Mouse (Mus musculus): Measurements from ENCODE around the gene Syne3. TPM values are rescaled to one million over a fixed set of nuclear protein-coding genes. Genes with fewer than 3 reads are reported as not detected.
A peak's percentile ranks its signal among the peaks of the same experiment; 100 is the strongest.

The Syne3 gene
- polyA plus RNA-seq, 1 experiment from 2014 or later, result 0.31 TPM

- WGBS, result 71% methylated on average over 8 of the region's 8 CpGs
These were observed 11.9 kb upstream of the Syne3 start for GRCm38 (mm10) chr12:105021441-105022069.

GRCm38 (mm10) chr12:105019359-105020219, 10.0 kb upstream of the Syne3 start:
- Histone ChIP-seq H3K4me3 (ENCODE audit: low read depth, low read length) (no peak overlapping the region), H3K9ac (ENCODE audit: low read length) (no peak overlapping the region), H3K4me1 (ENCODE audit: control insufficient read depth, insufficient read depth, low read length) (no peaks in the 10 kb centered on the region; the same call in 1 of the 2 replicates), H3K36me3 (ENCODE audit: control insufficient read depth, insufficient read depth, low read length) (no peaks in the 10 kb centered on the region), H3K4me2 (ENCODE audit: low read depth, severe bottlenecking) (no peak overlapping the region), H3K27me3 (ENCODE audit: control insufficient read depth, insufficient read depth, low read length) (no peaks in the 10 kb centered on the region), H3K9me3 (ENCODE audit: control insufficient read depth, low read length) (no peaks in the 10 kb centered on the region; the same call in 1 of the 2 replicates), H3K27ac (replicated peaks; ENCODE audit: low read depth, low read length) (no peak overlapping the region)
- WGBS, result 65% methylated on average over 19 of the region's 19 CpGs
- DNase-seq (ENCODE audit: low spot score), result no peak
- no peak for ATAC-seq (ENCODE audit: insufficient number of reproducible peaks, low FRiP score, low TSS enrichment, low read depth)

More at GRCm38 (mm10) chr12:105021441-105022069, 11.9 kb upstream of the Syne3 start:
- H3K27ac ChIP-seq (replicated peaks; ENCODE audit: low read depth, low read length), result no peak overlapping the region
- no peaks in the 10 kb centered on the region for H3K36me3 ChIP-seq (ENCODE audit: control insufficient read depth, insufficient read depth, low read length)
- H3K4me1 ChIP-seq (ENCODE audit: control insufficient read depth, insufficient read depth, low read length), result no peaks in the 10 kb centered on the region; the same call in 1 of the 2 replicates
- ATAC-seq (ENCODE audit: insufficient number of reproducible peaks, low FRiP score, low TSS enrichment, low read depth) (no peak), DNase-seq (ENCODE audit: low spot score) (no peak)
- H3K4me2 ChIP-seq (ENCODE audit: low read depth, severe bottlenecking), result no peak overlapping the region
- H3K27me3 ChIP-seq (ENCODE audit: control insufficient read depth, insufficient read depth, low read length), result no peaks in the 10 kb centered on the region
- H3K9ac ChIP-seq (ENCODE audit: low read length), result no peak overlapping the region
- no peaks in the 10 kb centered on the region; the same call in 1 of the 2 replicates for H3K9me3 ChIP-seq (ENCODE audit: control insufficient read depth, low read length)
- H3K4me3 ChIP-seq (ENCODE audit: low read depth, low read length), result no peak overlapping the region

- WGBS, result 60% methylated on average over 10 of the region's 10 CpGs
- H3K27me3 ChIP-seq (ENCODE audit: control insufficient read depth, insufficient read depth, low read length), result no peaks in the 10 kb centered on the region
- H3K4me3 ChIP-seq (ENCODE audit: low read depth, low read length), result no peak overlapping the region
- no peak overlapping the region for H3K4me2 ChIP-seq (ENCODE audit: low read depth, severe bottlenecking)
- H3K4me1 ChIP-seq (ENCODE audit: control insufficient read depth, insufficient read depth, low read length), result peaks cover 3% of the 10 kb centered on the region; the same call in 1 of the 2 replicates
- H3K27ac ChIP-seq (replicated peaks; ENCODE audit: low read depth, low read length), result no peak overlapping the region
- H3K36me3 ChIP-seq (ENCODE audit: control insufficient read depth, insufficient read depth, low read length), result no peaks in the 10 kb centered on the region
- DNase-seq (ENCODE audit: low spot score), result no peak
- H3K9me3 ChIP-seq (ENCODE audit: control insufficient read depth, low read length), result no peaks in the 10 kb centered on the region
- no peak overlapping the region for H3K9ac ChIP-seq (ENCODE audit: low read length)
- ATAC-seq (ENCODE audit: insufficient number of reproducible peaks, low FRiP score, low TSS enrichment, low read depth), result no peak
These were observed 7.0 kb upstream of the Syne3 start for GRCm38 (mm10) chr12:105016639-105017038.

- H3K9me3 ChIP-seq (ENCODE audit: control insufficient read depth, low read length), result no peaks in the 10 kb centered on the region
- WGBS, result 56% methylated on average over 4 of the region's 4 CpGs
- H3K27me3 ChIP-seq (ENCODE audit: control insufficient read depth, insufficient read depth, low read length), result no peaks in the 10 kb centered on the region
- H3K4me2 ChIP-seq (ENCODE audit: low read depth, severe bottlenecking), result no peak overlapping the region
- H3K9ac ChIP-seq (ENCODE audit: low read length), result no peak overlapping the region
- no peak overlapping the region for H3K27ac ChIP-seq (replicated peaks; ENCODE audit: low read depth, low read length)
- peaks cover 3% of the 10 kb centered on the region; the same call in 1 of the 2 replicates for H3K4me1 ChIP-seq (ENCODE audit: control insufficient read depth, insufficient read depth, low read length)
- ATAC-seq (ENCODE audit: insufficient number of reproducible peaks, low FRiP score, low TSS enrichment, low read depth), result no peak
- H3K4me3 ChIP-seq (ENCODE audit: low read depth, low read length), result no peak overlapping the region
- DNase-seq (ENCODE audit: low spot score), result no peak
- no peaks in the 10 kb centered on the region for H3K36me3 ChIP-seq (ENCODE audit: control insufficient read depth, insufficient read depth, low read length)
These were observed 6.6 kb upstream of the Syne3 start for GRCm38 (mm10) chr12:105016199-105016598.

- H3K9ac ChIP-seq (ENCODE audit: low read length), result no peak overlapping the region
- no peak overlapping the region for H3K4me3 ChIP-seq (ENCODE audit: low read depth, low read length)
- H3K4me1 ChIP-seq (ENCODE audit: control insufficient read depth, insufficient read depth, low read length), result peaks cover 17% of the 10 kb centered on the region
- peak overlapping the region; percentile 24 for H3K4me2 ChIP-seq (ENCODE audit: low read depth, severe bottlenecking)
- DNase-seq (ENCODE audit: low spot score), result peak; percentile 47
- H3K27me3 ChIP-seq (ENCODE audit: control insufficient read depth, insufficient read depth, low read length), result peaks cover 16% of the 10 kb centered on the region
- no peaks in the 10 kb centered on the region for H3K36me3 ChIP-seq (ENCODE audit: control insufficient read depth, insufficient read depth, low read length)
- H3K27ac ChIP-seq (replicated peaks; ENCODE audit: low read depth, low read length), result no peak overlapping the region
- ATAC-seq (ENCODE audit: insufficient number of reproducible peaks, low FRiP score, low TSS enrichment, low read depth), result no peak
- WGBS, result 34% methylated on average over 17 of the region's 17 CpGs
- H3K9me3 ChIP-seq (ENCODE audit: control insufficient read depth, low read length), result no peaks in the 10 kb centered on the region
These were observed 3.5 kb upstream of the Syne3 start for GRCm38 (mm10) chr12:105013065-105013464.

- H3K9ac ChIP-seq (ENCODE audit: low read length), result no peak overlapping the region
- no peak overlapping the region for H3K4me2 ChIP-seq (ENCODE audit: low read depth, severe bottlenecking)
- no peak overlapping the region for H3K4me3 ChIP-seq (ENCODE audit: low read depth, low read length)
- DNase-seq (ENCODE audit: low spot score), result no peak
- H3K27ac ChIP-seq (replicated peaks; ENCODE audit: low read depth, low read length), result no peak overlapping the region
- no peaks in the 10 kb centered on the region for H3K9me3 ChIP-seq (ENCODE audit: control insufficient read depth, low read length)
- H3K4me1 ChIP-seq (ENCODE audit: control insufficient read depth, insufficient read depth, low read length), result peaks cover 17% of the 10 kb centered on the region
- H3K27me3 ChIP-seq (ENCODE audit: control insufficient read depth, insufficient read depth, low read length), result peaks cover 20% of the 10 kb centered on the region
- no peaks in the 10 kb centered on the region for H3K36me3 ChIP-seq (ENCODE audit: control insufficient read depth, insufficient read depth, low read length)
- ATAC-seq (ENCODE audit: insufficient number of reproducible peaks, low FRiP score, low TSS enrichment, low read depth), result no peak
- whole genome bisulfite sequencing, result 93% methylated on average over 4 of the region's 4 CpGs
These were observed 2.7 kb upstream of the Syne3 start for GRCm38 (mm10) chr12:105012314-105012713.

GRCm38 (mm10) chr12:105011589-105011988, 2.0 kb upstream of the Syne3 start:
- H3K4me3 ChIP-seq (ENCODE audit: low read depth, low read length), result no peak overlapping the region
- H3K4me1 ChIP-seq (ENCODE audit: control insufficient read depth, insufficient read depth, low read length), result peaks cover 17% of the 10 kb centered on the region
- DNase-seq (ENCODE audit: low spot score), result no peak
- H3K27ac ChIP-seq (replicated peaks; ENCODE audit: low read depth, low read length), result no peak overlapping the region
- WGBS, result 88% methylated on average over 1 of the region's 1 CpGs
- no peak overlapping the region for H3K4me2 ChIP-seq (ENCODE audit: low read depth, severe bottlenecking)
- no peak overlapping the region for H3K9ac ChIP-seq (ENCODE audit: low read length)
- H3K36me3 ChIP-seq (ENCODE audit: control insufficient read depth, insufficient read depth, low read length), result no peaks in the 10 kb centered on the region
- H3K27me3 ChIP-seq (ENCODE audit: control insufficient read depth, insufficient read depth, low read length), result peaks cover 20% of the 10 kb centered on the region
- no peak for ATAC-seq (ENCODE audit: insufficient number of reproducible peaks, low FRiP score, low TSS enrichment, low read depth)
- H3K9me3 ChIP-seq (ENCODE audit: control insufficient read depth, low read length), result no peaks in the 10 kb centered on the region

GRCm38 (mm10) chr12:105010213-105010790, 693 bp upstream of the Syne3 start:
- peaks cover 20% of the 10 kb centered on the region for H3K27me3 ChIP-seq (ENCODE audit: control insufficient read depth, insufficient read depth, low read length)
- DNase-seq (ENCODE audit: low spot score), result no peak
- peak overlapping the region; percentile 22; the same call in 1 of the 2 replicates for H3K9ac ChIP-seq (ENCODE audit: low read length)
- no peaks in the 10 kb centered on the region for H3K9me3 ChIP-seq (ENCODE audit: control insufficient read depth, low read length)
- H3K36me3 ChIP-seq (ENCODE audit: control insufficient read depth, insufficient read depth, low read length), result no peaks in the 10 kb centered on the region
- no peak overlapping the region for H3K27ac ChIP-seq (replicated peaks; ENCODE audit: low read depth, low read length)
- peaks cover 17% of the 10 kb centered on the region for H3K4me1 ChIP-seq (ENCODE audit: control insufficient read depth, insufficient read depth, low read length)
- peak overlapping the region; percentile 62 for H3K4me3 ChIP-seq (ENCODE audit: low read depth, low read length)
- 15% methylated on average over 9 of the region's 9 CpGs for WGBS
- ATAC-seq (ENCODE audit: insufficient number of reproducible peaks, low FRiP score, low TSS enrichment, low read depth), result peak; percentile 18; the same call in 1 of the 2 replicates
- H3K4me2 ChIP-seq (ENCODE audit: low read depth, severe bottlenecking), result peak overlapping the region; percentile 100
